Mouse (Mus musculus) 3T3-L1 (cell line): ENCODE measurements at regions not wholly inside any gene's neighbourhood (a gene's known extent, or its start where the extent isn't known, plus 50 kb on each side); places are given as distances from the start of the nearest gene placed in this dataset.

Experiments used
- DNase-seq: peaks from one replicate; pipeline ENCODE4 v3.0.0-alpha.2; 2015; ENCODE audit warnings: low read depth, low spot score

DNA sequence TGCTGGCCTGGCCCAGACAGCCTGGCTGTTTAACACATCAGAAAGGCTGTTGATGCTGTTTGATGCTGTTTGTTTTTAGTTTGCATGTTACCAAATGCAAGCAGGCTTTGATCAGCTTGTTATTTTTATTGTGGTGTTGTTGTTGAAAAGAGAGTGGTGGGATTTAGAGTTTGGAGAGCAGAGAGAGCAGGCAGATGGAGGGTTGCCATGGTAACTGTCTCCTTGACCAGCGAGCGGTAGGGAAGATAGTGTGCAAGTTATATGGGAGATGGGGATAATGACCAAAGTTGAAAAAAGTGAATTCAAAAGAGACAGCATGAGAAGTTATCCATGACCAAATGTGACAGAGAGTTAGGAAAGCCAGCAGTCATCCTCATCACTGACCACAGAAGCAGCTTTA lies 83.3 kb downstream of the Cmc2 start:
- DNase-seq = no peak

DNA sequence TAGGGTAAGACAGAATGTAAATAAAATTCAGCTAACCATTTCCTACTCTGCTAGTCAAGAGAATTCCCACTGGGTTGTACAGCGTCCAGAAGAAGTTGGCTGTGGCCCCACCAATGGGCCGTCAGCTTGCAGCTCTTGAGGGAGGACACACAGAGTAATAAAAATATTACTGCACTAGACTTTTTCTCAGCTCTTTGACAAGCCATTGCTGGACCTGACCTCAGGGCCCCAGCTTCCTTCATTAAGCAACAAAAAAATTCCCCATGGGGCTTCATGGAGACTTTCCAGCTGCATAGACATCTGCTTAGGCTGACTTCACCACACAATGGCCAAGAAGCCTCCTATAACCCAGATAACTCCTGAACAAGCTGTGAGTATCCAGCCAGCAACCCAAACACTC lies 89.1 kb downstream of the Cmc2 start:
- no peak for DNase-seq

DNA sequence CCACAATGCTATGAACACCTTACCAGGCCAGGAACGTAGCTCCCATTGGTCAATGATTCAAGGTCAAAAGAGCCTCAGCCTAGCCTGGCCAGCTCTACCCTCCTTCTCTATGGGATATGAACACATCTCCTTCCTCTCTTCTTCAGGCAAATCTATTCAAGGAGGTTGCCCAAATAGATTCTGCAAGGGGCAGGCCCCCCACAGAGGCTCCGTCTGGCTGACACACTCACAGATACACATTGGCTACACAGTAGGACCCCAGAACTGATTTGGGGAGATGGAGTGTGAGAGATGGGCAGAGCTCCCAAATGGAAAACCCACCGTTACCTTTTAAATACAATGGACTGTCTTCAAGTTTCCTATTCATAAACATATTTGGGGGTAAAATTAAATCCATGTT lies 91.6 kb downstream of the Cmc2 start:
- no peak for DNase-seq

DNA sequence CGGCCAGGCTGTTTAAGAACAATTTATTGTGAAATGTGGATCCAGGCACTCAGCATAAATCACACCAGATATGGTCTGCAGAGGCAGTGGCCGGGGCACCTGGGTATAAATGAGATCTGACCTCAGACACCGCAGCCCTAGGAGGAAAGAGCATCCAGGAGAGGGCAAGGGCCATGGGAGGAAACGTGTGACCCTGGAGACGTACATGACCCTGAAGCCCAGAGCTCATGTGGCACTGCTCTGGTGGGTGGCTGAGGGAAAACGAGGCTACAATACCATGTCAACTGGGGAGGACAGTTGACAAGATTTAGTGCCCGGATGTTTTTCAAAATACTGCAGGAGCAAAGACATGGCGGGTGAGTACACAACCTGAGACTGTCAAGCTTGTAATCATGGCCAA lies 93.0 kb downstream of the Cmc2 start:
- no peak for DNase-seq

DNA sequence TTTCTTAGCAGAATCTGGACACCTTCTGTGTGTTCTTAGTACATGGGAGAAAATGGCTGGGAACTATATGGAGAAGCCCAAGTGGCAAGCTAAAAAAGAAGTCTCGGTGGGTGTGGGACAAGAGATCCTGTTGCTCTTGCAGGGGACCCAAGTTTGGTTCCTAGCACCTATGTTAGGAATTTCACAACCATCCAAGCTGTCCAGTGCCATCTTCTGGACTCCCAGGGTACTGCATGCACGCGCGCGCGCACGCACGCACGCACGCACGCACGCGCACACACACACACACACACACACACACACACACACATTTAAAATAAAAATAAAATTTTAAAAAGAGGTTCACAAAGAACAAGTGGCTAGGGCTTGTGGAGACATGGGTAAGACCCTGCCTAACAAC lies 94.1 kb downstream of the Cmc2 start:
- no peak for DNase-seq

DNA sequence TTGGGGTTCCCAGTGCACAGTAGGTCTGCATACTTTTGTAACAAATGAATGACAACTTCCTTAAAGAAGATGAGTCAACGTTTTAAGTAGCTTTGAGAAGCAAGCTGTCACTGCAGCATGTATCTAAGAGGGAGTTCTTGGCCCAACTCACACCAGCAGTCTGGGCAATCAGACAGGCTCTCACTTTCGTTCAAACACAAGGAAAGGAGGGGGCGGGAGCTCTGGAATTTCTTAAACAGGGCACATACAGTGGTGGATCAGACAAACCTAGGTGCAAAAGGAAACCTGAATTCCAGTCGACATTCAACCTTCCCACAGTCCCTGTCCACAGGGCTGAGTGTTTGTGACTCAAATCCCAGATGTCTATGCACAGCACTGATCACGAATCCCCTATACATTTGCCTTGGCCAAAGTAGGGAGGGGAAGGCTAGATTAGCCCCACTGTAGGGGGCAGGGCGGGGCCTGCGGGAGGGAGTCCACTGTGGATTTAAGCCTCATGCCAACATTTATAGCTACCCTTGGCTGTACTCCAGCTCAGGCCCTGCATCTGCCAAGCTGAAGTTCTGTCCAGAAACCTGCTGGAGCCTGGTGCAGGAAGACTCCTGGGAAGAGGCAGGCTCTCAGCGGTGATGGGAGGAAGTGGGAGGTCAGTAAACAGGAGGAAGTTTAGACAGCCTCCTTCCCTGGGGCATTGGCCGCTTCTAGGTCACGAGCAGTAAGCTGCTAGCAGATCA lies 81.5 kb upstream of the Cdyl2 start:
- DNase-seq = peak; percentile 16

DNA sequence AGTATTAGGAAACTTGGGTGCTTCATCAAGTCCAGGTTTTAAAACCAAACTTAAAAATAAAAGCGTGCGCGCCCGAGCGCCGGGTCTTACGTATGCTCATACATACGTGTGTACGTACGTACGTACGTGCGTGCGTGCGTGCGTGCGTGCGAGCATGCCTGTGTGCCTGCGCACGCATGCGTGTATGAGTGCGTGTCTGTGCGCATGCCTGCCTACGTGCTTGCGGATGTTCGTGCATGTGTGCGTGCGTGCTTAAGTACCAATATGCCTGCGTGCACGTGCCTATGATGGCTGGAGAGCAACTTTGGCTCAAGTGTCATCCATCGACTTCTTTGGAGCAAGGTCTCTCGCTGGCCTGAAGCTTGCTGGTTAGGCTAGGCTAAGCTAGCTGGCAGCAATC lies 68.5 kb upstream of the Cdyl2 start:
- DNase-seq = no peak

DNA sequence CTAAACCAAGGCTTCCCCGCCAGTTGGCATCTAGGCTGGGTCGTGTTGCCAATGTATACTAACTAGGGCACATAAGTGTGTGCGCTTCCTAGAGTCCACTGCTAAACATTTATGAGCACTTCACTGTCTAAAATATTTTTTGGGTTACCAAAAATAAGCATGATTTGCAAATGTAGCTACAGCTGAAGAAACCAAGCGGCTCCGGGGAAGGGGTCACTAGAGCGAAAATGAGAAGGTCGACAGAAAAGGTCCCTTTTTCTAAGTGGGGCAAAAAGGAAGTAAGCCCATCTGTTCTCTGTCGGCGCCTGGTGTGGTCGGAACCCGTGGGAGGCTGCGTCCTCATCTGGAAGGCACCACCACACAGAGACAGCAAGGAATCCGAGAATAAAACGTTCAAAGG lies 67.8 kb upstream of the Cdyl2 start:
- no peak for DNase-seq

DNA sequence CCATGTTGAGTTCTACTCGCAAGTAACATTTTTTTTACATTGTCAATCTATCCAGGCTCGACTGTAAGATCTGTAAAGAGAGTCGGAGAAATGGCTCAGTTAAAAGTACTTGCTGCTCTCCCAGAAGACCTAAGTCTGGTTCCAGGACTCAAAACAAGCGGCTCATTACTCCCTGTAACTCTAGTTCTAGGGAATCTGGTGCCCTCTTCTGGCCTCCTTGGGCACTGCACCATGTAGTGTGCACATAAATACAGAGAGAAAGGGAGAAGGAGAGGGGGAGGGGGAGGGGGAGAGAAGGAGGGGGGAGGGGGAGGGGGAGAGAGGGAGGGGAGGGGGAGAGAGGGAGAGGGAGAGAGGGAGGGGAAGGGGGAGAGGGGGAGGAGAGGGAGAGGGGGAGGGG lies 66.2 kb upstream of the Cdyl2 start:
- DNase-seq = peak; percentile 29

DNA sequence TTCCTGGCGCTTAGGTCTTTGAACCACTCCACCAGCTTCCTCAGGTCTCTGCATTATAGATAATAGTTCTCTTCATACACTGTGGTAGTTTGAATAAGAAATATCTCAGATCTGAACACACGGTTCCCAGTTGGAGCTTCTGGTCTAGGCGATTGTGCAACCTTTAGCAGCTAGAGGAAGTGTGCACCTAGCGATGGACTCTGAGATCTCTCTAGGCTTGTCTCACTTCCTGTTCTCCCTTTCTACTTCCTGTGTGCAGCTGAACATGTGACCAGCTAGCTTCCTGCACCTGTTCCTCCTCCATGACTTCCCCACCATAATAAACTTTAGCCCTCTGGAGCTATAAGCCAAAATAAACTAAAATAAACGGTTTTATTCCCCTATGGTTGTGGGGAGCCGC lies 62.9 kb upstream of the Cdyl2 start:
- DNase-seq = no peak

DNA sequence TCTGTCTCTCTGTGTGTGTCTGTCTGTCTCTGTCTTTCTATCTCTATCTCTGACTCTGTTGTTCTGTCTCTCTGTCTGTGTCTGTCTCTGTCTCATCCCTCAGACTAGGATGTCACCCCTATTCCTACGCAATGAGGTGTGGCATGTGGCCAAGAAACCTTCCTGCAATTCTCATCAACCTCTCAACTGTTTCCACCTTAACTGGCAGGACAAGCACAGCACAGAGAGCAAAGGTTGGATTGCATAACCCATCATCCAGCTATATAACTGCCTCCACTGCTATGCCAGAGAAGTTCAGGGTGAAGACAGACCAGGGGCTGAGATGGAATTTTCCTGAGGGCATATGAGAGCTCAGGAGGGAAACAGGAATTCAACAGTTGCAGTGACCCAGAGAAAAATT lies 60.3 kb upstream of the Cdyl2 start:
- no peak for DNase-seq

DNA sequence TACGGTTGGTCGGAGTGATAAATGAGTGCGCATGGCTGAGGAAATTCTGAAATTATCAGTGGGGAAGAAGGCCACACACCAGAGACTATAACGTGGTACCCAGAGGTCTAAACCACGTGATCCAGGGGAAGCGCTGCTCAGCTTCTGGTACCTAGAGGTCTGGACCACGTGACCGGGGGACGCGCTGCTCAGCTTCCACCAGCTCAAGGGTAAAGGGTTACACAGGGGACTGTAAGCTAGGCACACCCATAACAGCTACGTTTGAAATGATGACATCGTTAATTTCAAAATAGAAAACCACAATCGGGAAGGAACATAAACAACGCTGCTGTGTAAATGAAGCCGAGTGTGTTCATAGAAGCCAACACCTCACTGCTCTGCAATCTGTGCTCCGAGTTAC lies 57.5 kb upstream of the Cdyl2 start:
- DNase-seq = no peak
